Mouse (Mus musculus) lung, embryonic 15.5 days (tissue): Measurements from ENCODE around the gene Fuom. TPM values are rescaled to one million over a fixed set of nuclear protein-coding genes. Genes with fewer than 3 reads are reported as not detected.

Experiments used
- ATAC-seq: fragments of 200-750 bp; cut with Nextera tagmentation; 2 replicates; pipeline ENCODE4 v1.8.0; 2017; ENCODE audit warnings: moderate number of reproducible peaks, borderline replicate concordance; ENCODE audit not compliant: low FRiP score, low TSS enrichment; ENCODE audit errors: extremely low read depth
- H3K27ac ChIP-seq: fragments of 300-500 bp; sonication (generic); 2 replicates; pipeline ENCODE4 v1.5.1; 2015; ENCODE audit warnings: moderate library complexity, mild to moderate bottlenecking, inconsistent platforms
- H3K27me3 ChIP-seq: fragments of 300-500 bp; sonication (generic); 2 replicates; pipeline ENCODE4 v1.6.1; 2015; ENCODE audit warnings: inconsistent platforms
- H3K36me3 ChIP-seq: fragments of 300-500 bp; sonication (generic); 2 replicates; pipeline ENCODE4 v1.6.1; 2015; ENCODE audit warnings: inconsistent platforms
- H3K4me1 ChIP-seq: fragments of 300-500 bp; sonication (generic); 2 replicates; pipeline ENCODE4 v1.6.1; 2015; ENCODE audit warnings: inconsistent platforms
- H3K4me2 ChIP-seq: fragments of 300-500 bp; sonication (generic); 2 replicates; pipeline ENCODE4 v1.6.1; 2015; ENCODE audit warnings: inconsistent platforms, mild to moderate bottlenecking, moderate library complexity
- H3K4me3 ChIP-seq: fragments of 300-500 bp; sonication (generic); 2 replicates; pipeline ENCODE4 v1.5.1; 2015; ENCODE audit warnings: mild to moderate bottlenecking, inconsistent platforms
- H3K9ac ChIP-seq: fragments of 300-500 bp; sonication (generic); 2 replicates; pipeline ENCODE4 v1.6.1; 2015; ENCODE audit warnings: inconsistent platforms
- H3K9me3 ChIP-seq: fragments of 300-500 bp; sonication (generic); 2 replicates; pipeline ENCODE4 v1.6.1; 2016; ENCODE audit warnings: inconsistent platforms
- WGBS: fragments of 180-500 bp; shearing (Covaris S2); methylation state at CpG from one replicate; pipeline ENCODE4 v1.1.7; 2015; 5-methylcytosine and 5-hydroxymethylcytosine counted together
- polyA plus RNA-seq: library from polyadenylated mRNA; unstranded; fragments of >200 nt; fragmentation: Nextera tagmentation; extraction: Ambion mirVana; gene quantifications from 2 replicates; pipeline ENCODE4 v1.2.1, GENCODE M21; 2015

Fuom gene
- polyA plus RNA-seq, 1 experiment from 2014 or later: 19.1 TPM

GRCm38 (mm10) chr7:140047811-140048311 lies 54.4 kb downstream of the Fuom start:
- H3K4me3 ChIP-seq: peak overlapping the region; percentile 41
- H3K27me3 ChIP-seq: peaks cover 88% of the 10 kb centered on the region
- 2% methylated on average over 33 of the region's 33 CpGs for WGBS
- H3K4me2 ChIP-seq: peak overlapping the region; percentile 82
- peak overlapping the region; percentile 14; the same call in 1 of the 2 replicates for H3K9ac ChIP-seq
- no peak for ATAC-seq
- H3K27ac ChIP-seq: no peak overlapping the region
- H3K9me3 ChIP-seq: no peaks in the 10 kb centered on the region
- peaks cover 24% of the 10 kb centered on the region for H3K4me1 ChIP-seq
- no peaks in the 10 kb centered on the region for H3K36me3 ChIP-seq

Other genes starting within 250 kb of the Fuom start
- 0.64 and 0.69 TPM in 2 replicates for gene Kndc1, start 207.7 kb downstream of the Fuom start, polyA plus RNA-seq
- 0.31 TPM in 1 of 2 replicates, not detected in the other for gene Utf1, start 158.7 kb downstream of the Fuom start, polyA plus RNA-seq
- gene 6430531B16Rik, start 123.7 kb downstream of the Fuom start, polyA plus RNA-seq: 1.2 and 1.7 TPM in 2 replicates
- 1.4 and 1.8 TPM in 2 replicates for gene Adam8, start 109.9 kb downstream of the Fuom start, polyA plus RNA-seq
- gene Zfp511, start 66.0 kb downstream of the Fuom start, polyA plus RNA-seq: 40.0 and 40.1 TPM in 2 replicates
- gene Tubgcp2, start 65.8 kb downstream of the Fuom start, polyA plus RNA-seq: 53.2 and 56.4 TPM in 2 replicates
- not detected in 2 replicates for gene Msx3, start 53.4 kb downstream of the Fuom start, polyA plus RNA-seq
- 0.66 and 1.1 TPM in 2 replicates for gene Caly, start 19.9 kb downstream of the Fuom start, polyA plus RNA-seq
- not detected in 2 replicates for gene Prap1, start 9.0 kb downstream of the Fuom start, polyA plus RNA-seq
- gene Paox, start 13.4 kb upstream of the Fuom start, polyA plus RNA-seq: 21.6 and 22.3 TPM in 2 replicates
- gene Echs1, start 14.0 kb upstream of the Fuom start, polyA plus RNA-seq: 145 and 147 TPM in 2 replicates
- 25.2 and 26.2 TPM in 2 replicates for gene Mtg1, start 35.1 kb upstream of the Fuom start, polyA plus RNA-seq
- 0.11 and 0.27 TPM in 2 replicates for gene Sprn, start 52.4 kb upstream of the Fuom start, polyA plus RNA-seq
- gene Olfr522, start 62.3 kb upstream of the Fuom start, polyA plus RNA-seq: not detected in 2 replicates
- gene Olfr523, start 70.8 kb upstream of the Fuom start, polyA plus RNA-seq: not detected in 2 replicates
- gene Olfr524, start 103.5 kb upstream of the Fuom start, polyA plus RNA-seq: 0.05 TPM in 1 of 2 replicates, not detected in the other
- 0.44 and 3.1 TPM in 2 replicates for gene Cd163l1, start 115.8 kb upstream of the Fuom start, polyA plus RNA-seq
- 0.19 TPM in 1 of 2 replicates, not detected in the other for gene 5830411N06Rik, start 144.8 kb upstream of the Fuom start, polyA plus RNA-seq
- gene Olfr525, start 218.4 kb upstream of the Fuom start, polyA plus RNA-seq: not detected in 2 replicates
- not detected in 2 replicates for gene Olfr527, start 231.6 kb upstream of the Fuom start, polyA plus RNA-seq